ENCODE assay signal across 12 mouse cellular contexts in genomic region chr12:102708220-102708619, GRCm38 (mm10). TPM values are rescaled to one million over a fixed set of nuclear protein-coding genes. Genes with fewer than 3 reads are reported as not detected.
DNase-seq lines count a peak whose midpoint lies in the region; ATAC-seq and TF ChIP-seq lines count a peak whose summit lies in the region.
"Had no signal": no experiment of that assay in that cellular context is flagged by ENCODE, and none has a peak within 500 bp of the region (broad histone marks: within the 10 kb centered on the region; RNA-seq: fewer than 3 reads in every experiment).

No protein-coding gene starts in this region.

- no peak overlapping the region for H3K4me3 ChIP-seq in kidney, embryonic 15.5 days (replicated peaks)
- H3K4me3 ChIP-seq in MEL (ENCODE audit: control insufficient read depth in 1 of 2, insufficient read depth in 1 of 2, low read depth in 2 of 2, low read length in 2 of 2), result peak overlapping the region; percentile 76 to 91
- peak overlapping the region; percentile 36 for H3K4me3 ChIP-seq in heart, embryonic 13.5 days
- H3K4me3 ChIP-seq: liver, embryonic 15.5 days had no signal

- 54% methylated on average over 11 of the region's 11 CpGs for WGBS in kidney, embryonic 15.5 days
- WGBS in heart, embryonic 13.5 days, result 25% methylated on average over 11 of the region's 11 CpGs

- H3K79me2 ChIP-seq in MEL (ENCODE audit: control insufficient read depth, insufficient read depth, low read length, poor library complexity), result peaks cover 10% of the 10 kb centered on the region

- 0 out of 2 replicates have a peak overlapping the region, but pooled peaks have one; percentile 18 for H3K27ac ChIP-seq in kidney, embryonic 15.5 days
- H3K27ac ChIP-seq in MEL (ENCODE audit: control insufficient read depth, low read depth, low read length), result peak overlapping the region; percentile 42
- no peak overlapping the region; the same call in 1 of the 2 replicates for H3K27ac ChIP-seq in heart, embryonic 13.5 days (replicated peaks)
- H3K27ac ChIP-seq: liver, embryonic 15.5 days had no signal

- TF ChIP-seq CTCF in MEL (IDR thresholded peaks at IDR 0.05 in 2 of 3, conservative IDR thresholded peaks at IDR 0.05 in 1 of 3; ENCODE audit: control insufficient read depth in 1 of 3, insufficient read depth in 1 of 3, low read depth in 2 of 3, low read length in 3 of 3, poor library complexity in 1 of 3, severe bottlenecking in 1 of 3), result peak; percentile 22 to 54 (median 53); a peak in 4 of 6 replicates

- no peaks in the 10 kb centered on the region for H3K36me3 ChIP-seq in kidney, embryonic 15.5 days
- peaks cover 0 to 5% of the 10 kb centered on the region in 2 experiments; a peak in 2 of 4 replicates for H3K36me3 ChIP-seq in MEL (ENCODE audit: control insufficient read depth in 1 of 2, insufficient read depth in 2 of 2, low read length in 2 of 2)
- no peaks in the 10 kb centered on the region for H3K36me3 ChIP-seq in heart, embryonic 13.5 days
- H3K36me3 ChIP-seq: liver, embryonic 15.5 days had no signal

- H3K27me3 ChIP-seq in kidney, embryonic 15.5 days, result no peaks in the 10 kb centered on the region
- no peaks in the 10 kb centered on the region for H3K27me3 ChIP-seq in MEL (ENCODE audit: control insufficient read depth in 1 of 2, insufficient read depth in 2 of 2, low read length in 2 of 2)
- H3K27me3 ChIP-seq in heart, embryonic 13.5 days (replicated peaks), result peaks cover 22% of the 10 kb centered on the region; the same call in 1 of the 2 replicates

- peaks cover 34% of the 10 kb centered on the region for H3K4me1 ChIP-seq in kidney, embryonic 15.5 days
- H3K4me1 ChIP-seq in MEL (ENCODE audit: control insufficient read depth in 1 of 2, insufficient read depth in 2 of 2, low read length in 2 of 2), result peaks cover 9 to 15% of the 10 kb centered on the region in 2 experiments
- peaks cover 29% of the 10 kb centered on the region for H3K4me1 ChIP-seq in heart, embryonic 13.5 days

- no peak for ATAC-seq in kidney, embryonic 15.5 days (replicated peaks; ENCODE audit: low FRiP score)
- ATAC-seq in heart, embryonic 13.5 days (ENCODE audit: extremely low read depth, insufficient number of reproducible peaks, low FRiP score, low TSS enrichment), result no peak
- ATAC-seq: forebrain, embryonic 14.5 days had no signal

- no peak overlapping the region for H3K4me2 ChIP-seq in kidney, embryonic 15.5 days
- H3K4me2 ChIP-seq in heart, embryonic 13.5 days, result peak overlapping the region; percentile 64
- H3K4me2 ChIP-seq: liver, embryonic 15.5 days had no signal

- H3K9me3 ChIP-seq in kidney, embryonic 15.5 days (replicated peaks), result no peaks in the 10 kb centered on the region
- no peaks in the 10 kb centered on the region for H3K9me3 ChIP-seq in MEL (replicated peaks; ENCODE audit: insufficient read depth, low read length)
- H3K9me3 ChIP-seq in heart, embryonic 13.5 days, result no peaks in the 10 kb centered on the region
- H3K9me3 ChIP-seq: liver, embryonic 15.5 days had no signal

- peak; percentile 38 for TF ChIP-seq RAD21 in MEL (IDR thresholded peaks at IDR 0.05; ENCODE audit: low read depth, low read length)

- TF ChIP-seq POLR2A in MEL (IDR thresholded peaks at IDR 0.05; ENCODE audit: control insufficient read depth in 1 of 2, insufficient read depth in 1 of 2, low read depth in 1 of 2, low read length in 2 of 2, poor library complexity in 1 of 2), result no peak; a peak in 1 of 4 replicates

- TF ChIP-seq EP300 in MEL (IDR thresholded peaks at IDR 0.05; ENCODE audit: low read depth in 1 of 2, low read length in 2 of 2), result no peak

- DNase-seq in kidney, adult 9 months, result no peak
- DNase-seq in 3134 (ENCODE audit: extremely low read depth, insufficient read length, low spot score) (peak; percentile 51), MEL (ENCODE audit: low read depth, low spot score) (peak; percentile 72)
- no peak for DNase-seq in neural tube, embryonic 10.5 days (ENCODE audit: extremely low spot score, low spot score)
- DNase-seq in ovary, postnatal 14 days (ENCODE audit: low spot score), result no peak
- no peak for DNase-seq in thymus, postnatal 25 days
- DNase-seq: kidney, adult 11 months; right cerebral cortex, postnatal 14 days had no signal

- no peak overlapping the region for H3K9ac ChIP-seq in kidney, embryonic 15.5 days
- H3K9ac ChIP-seq in MEL (ENCODE audit: control insufficient read depth, low read depth, low read length, poor library complexity, severe bottlenecking), result peak overlapping the region; percentile 69
- H3K9ac ChIP-seq in heart, embryonic 13.5 days, result peak overlapping the region; percentile 70
- H3K9ac ChIP-seq: liver, embryonic 15.5 days had no signal

TF ChIP-seq in MEL, 35 proteins besides CTCF, POLR2A, EP300 and RAD21:
- TF ChIP-seq NELFE (IDR thresholded peaks at IDR 0.05; ENCODE audit: low read depth, low read length) (peak; percentile 43; the same call in 1 of the 2 replicates), ZC3H11A (IDR thresholded peaks at IDR 0.05; ENCODE audit: low read depth, low read length) (0 out of 2 replicates have a peak, but pooled peaks have one; percentile 23), ETS1 (IDR thresholded peaks at IDR 0.05; ENCODE audit: low read depth, low read length) (peak; percentile 13; the same call in 1 of the 2 replicates), BHLHE40 (IDR thresholded peaks at IDR 0.05; ENCODE audit: borderline replicate concordance, low read depth, low read length) (peak; percentile 90), GATA1 (IDR thresholded peaks at IDR 0.05; ENCODE audit: low read depth, low read length) (peak; percentile 41; the same call in 1 of the 2 replicates), GABPA (IDR thresholded peaks at IDR 0.05; ENCODE audit: low read depth, low read length) (no peak), E2F4 (IDR thresholded peaks at IDR 0.05; ENCODE audit: borderline replicate concordance, low read depth, low read length) (no peak), SMC3 (IDR thresholded peaks at IDR 0.05; ENCODE audit: low read depth, low read length) (peak; percentile 41), MXI1 (IDR thresholded peaks at IDR 0.05; ENCODE audit: low read depth, low read length) (peak; percentile 51; the same call in 1 of the 2 replicates)

RNA-seq across cellular contexts. Expression of gene Itpk1, which starts 3.5 kb away (rescaled TPM):
- 18.9 and 20.8 TPM in 2 replicates for polyA plus RNA-seq in kidney, embryonic 15.5 days (2015; fragmentation: Nextera tagmentation; extraction: Ambion mirVana)
- 10.5 and 12.0 TPM in 2 replicates for total RNA-seq in MEL (2012; rRNA removed)
- 10 to 100 TPM in 1 of 2 experiments, not detected in 1; 25.7 TPM for polyA plus RNA-seq in MEL (2012; ENCODE audit: insufficient read depth in 1 of 2, insufficient read length in 2 of 2, low read depth in 1 of 2, low replicate concordance in 2 of 2, missing spikeins in 1 of 2)
- 4.3 and 6.4 TPM in 2 replicates for polyA plus RNA-seq in heart, embryonic 13.5 days (2015; fragmentation: Nextera tagmentation; extraction: Ambion mirVana)

RNA-seq across cellular contexts. Expression of gene Moap1, which starts 35.2 kb away (rescaled TPM):
- 24.5 and 25.4 TPM in 2 replicates for polyA plus RNA-seq in kidney, embryonic 15.5 days (2015; fragmentation: Nextera tagmentation; extraction: Ambion mirVana)
- 8.4 and 9.4 TPM in 2 replicates for total RNA-seq in MEL (2012; rRNA removed)
- polyA plus RNA-seq in MEL (2012; ENCODE audit: insufficient read depth in 1 of 2, insufficient read length in 2 of 2, low read depth in 1 of 2, low replicate concordance in 2 of 2, missing spikeins in 1 of 2), result 1 to 10 TPM in 1 of 2 experiments, not detected in 1; 8.2 TPM
- 17.9 and 18.3 TPM in 2 replicates for polyA plus RNA-seq in heart, embryonic 13.5 days (2015; fragmentation: Nextera tagmentation; extraction: Ambion mirVana)

RNA-seq across cellular contexts. Expression of gene Tmem251, which starts 35.3 kb away (rescaled TPM):
- 10.0 and 10.8 TPM in 2 replicates for polyA plus RNA-seq in kidney, embryonic 15.5 days (2015; fragmentation: Nextera tagmentation; extraction: Ambion mirVana)
- 9.0 and 9.3 TPM in 2 replicates for total RNA-seq in MEL (2012; rRNA removed)
- polyA plus RNA-seq in MEL (2012; ENCODE audit: insufficient read depth in 1 of 2, insufficient read length in 2 of 2, low read depth in 1 of 2, low replicate concordance in 2 of 2, missing spikeins in 1 of 2), result 10 to 100 TPM; 11.4 to 57.5 TPM
- polyA plus RNA-seq in heart, embryonic 13.5 days (2015; fragmentation: Nextera tagmentation; extraction: Ambion mirVana), result 6.8 and 7.5 TPM in 2 replicates

RNA-seq across cellular contexts. Expression of gene Gm28051, which starts 49.3 kb away (rescaled TPM):
- polyA plus RNA-seq in kidney, embryonic 15.5 days (2015; fragmentation: Nextera tagmentation; extraction: Ambion mirVana), result not detected in 2 replicates
- total RNA-seq in MEL (2012; rRNA removed), result not detected in 2 replicates
- not detected for polyA plus RNA-seq in MEL (2012; ENCODE audit: insufficient read depth in 1 of 2, insufficient read length in 2 of 2, low read depth in 1 of 2, low replicate concordance in 2 of 2, missing spikeins in 1 of 2)
- polyA plus RNA-seq in heart, embryonic 13.5 days (2015; fragmentation: Nextera tagmentation; extraction: Ambion mirVana), result not detected in 2 replicates
- polyA plus RNA-seq: forebrain, embryonic 14.5 days; liver, embryonic 15.5 days had no signal

RNA-seq across cellular contexts. Expression of gene Gon7, which starts 49.4 kb away (rescaled TPM):
- polyA plus RNA-seq in kidney, embryonic 15.5 days (2015; fragmentation: Nextera tagmentation; extraction: Ambion mirVana), result 33.7 and 38.7 TPM in 2 replicates
- total RNA-seq in MEL (2012; rRNA removed), result 33.0 and 33.7 TPM in 2 replicates
- 100 to 1,000 TPM in 1 of 2 experiments, 10 to 100 TPM in 1; 31.3 to 129 TPM for polyA plus RNA-seq in MEL (2012; ENCODE audit: insufficient read depth in 1 of 2, insufficient read length in 2 of 2, low read depth in 1 of 2, low replicate concordance in 2 of 2, missing spikeins in 1 of 2)
- polyA plus RNA-seq in heart, embryonic 13.5 days (2015; fragmentation: Nextera tagmentation; extraction: Ambion mirVana), result 20.7 and 26.6 TPM in 2 replicates

Comparison
In these comparisons a context has a peak if more than half of its experiments do, and no peak if none do; other contexts are left out.
1. DNase-seq: peak in 3134 (single experiment) and MEL (single experiment); none in kidney, adult 9 months (single experiment), neural tube, embryonic 10.5 days (single experiment), ovary, postnatal 14 days (single experiment) and thymus, postnatal 25 days (single experiment).